Mouse (Mus musculus) frontal cortex, postnatal 25 days (tissue): ENCODE data around the gene Gm6268.

ENCODE experiments used
- DNase-seq, 2 experiments: peaks; one replicate each; pipeline ENCODE4 v3.0.0; 2022; ENCODE audit warnings: low spot score in 2 of 2

The Gm6268 gene

DNA sequence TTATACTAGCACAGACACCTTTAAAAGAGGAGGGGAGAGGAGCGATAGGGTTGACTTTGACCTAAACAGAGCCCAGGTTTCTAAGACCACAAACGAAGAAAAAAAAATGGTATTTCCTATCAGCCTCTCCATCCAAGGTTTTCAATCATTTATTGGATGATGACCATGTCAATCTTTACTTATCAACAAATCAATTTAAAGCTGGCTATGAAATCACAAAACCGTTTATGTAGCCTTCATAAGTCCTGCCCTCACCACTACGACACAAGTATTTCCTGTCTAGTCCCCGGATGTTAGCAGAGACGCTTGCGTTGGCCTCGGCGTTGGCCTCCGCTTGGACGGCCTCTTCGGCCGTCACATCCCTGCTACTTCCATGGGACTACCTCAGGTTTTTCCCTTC is at the start of gene Gm6268:
TSS of gene Gm6268 (plus strand) at position 301 of the 400 bp plus-strand sequence.
- DNase-seq: no peak

DNA sequence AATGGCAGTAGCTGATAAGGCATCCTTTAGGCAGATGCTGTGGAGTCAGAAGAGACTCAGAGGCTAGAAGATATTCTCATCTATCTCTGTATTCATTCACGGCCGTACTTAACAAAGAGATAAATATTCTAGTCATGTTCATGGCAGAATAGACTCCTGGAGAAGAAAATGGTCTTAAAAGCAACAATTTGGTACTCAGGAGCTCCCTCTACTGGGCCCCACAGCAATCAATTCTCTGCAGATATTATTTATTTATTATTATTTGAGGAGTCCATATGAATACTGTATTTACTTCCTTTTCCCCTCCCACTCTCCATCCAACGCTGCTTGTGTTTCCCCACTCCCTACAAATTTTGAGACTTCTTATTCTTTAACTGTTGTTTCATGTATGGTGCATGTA is 48.6 kb upstream of the Gm6268 start:
- no peak for DNase-seq

DNA sequence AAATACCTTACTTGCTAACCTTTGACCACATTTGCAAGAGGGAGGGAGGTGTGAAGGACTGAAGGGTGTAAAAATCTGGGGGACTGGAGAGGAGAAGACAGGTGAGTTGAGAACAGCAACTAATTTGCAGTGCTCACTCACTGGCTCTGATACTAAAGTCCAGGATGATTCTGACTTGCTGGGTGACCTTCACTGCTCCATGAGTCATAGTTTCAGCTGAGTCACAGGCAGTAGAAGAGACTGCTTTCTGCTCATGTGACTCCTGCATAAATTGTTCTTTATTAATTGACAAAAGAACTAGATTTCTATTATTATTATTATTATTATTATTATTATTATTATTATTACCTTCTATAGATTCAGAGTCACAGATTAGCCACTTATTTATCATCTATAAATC is 15.7 kb upstream of the Gm6268 start:
- no peak for DNase-seq

DNA sequence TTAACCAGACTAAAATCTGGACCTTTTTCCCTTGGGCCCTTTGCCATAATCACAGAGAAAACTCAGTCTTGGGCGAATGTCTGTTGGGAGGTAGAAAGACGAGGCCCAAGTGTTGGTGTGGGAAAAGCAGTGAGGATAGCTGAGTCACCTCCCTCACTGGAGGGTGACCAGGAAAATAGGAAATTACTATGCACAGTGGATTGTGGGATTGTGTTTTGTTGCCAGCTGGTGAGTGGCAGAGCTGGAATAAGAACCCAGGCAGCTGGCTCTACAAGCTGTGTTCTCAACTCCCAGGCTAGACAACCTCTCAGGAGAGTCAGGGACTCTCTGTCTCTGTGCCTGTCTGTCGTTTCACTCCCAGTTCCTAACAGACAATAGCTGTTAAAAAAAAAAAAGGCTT is 11.1 kb upstream of the Gm6268 start:
- DNase-seq: peak in 1 of 2 experiments; percentile 19

DNA sequence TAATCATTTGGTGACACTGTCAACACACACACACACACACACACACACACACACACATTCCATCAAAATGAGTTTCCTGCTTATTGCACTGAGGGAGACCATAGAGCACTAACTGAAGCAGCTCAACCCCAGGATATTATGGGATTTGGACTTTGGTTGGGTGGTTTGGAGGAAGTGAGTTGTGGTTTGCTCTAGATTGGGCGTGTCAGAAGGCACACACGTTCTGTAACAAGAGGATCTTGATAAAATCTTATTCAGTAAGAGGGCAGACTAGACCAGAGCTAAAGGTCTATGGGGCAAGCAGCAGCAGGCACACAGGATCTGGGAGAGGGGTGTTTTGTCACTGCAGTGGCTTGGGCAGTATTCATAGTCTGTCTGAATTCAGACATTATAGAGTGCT is 10.6 kb upstream of the Gm6268 start:
- no peak for DNase-seq

DNA sequence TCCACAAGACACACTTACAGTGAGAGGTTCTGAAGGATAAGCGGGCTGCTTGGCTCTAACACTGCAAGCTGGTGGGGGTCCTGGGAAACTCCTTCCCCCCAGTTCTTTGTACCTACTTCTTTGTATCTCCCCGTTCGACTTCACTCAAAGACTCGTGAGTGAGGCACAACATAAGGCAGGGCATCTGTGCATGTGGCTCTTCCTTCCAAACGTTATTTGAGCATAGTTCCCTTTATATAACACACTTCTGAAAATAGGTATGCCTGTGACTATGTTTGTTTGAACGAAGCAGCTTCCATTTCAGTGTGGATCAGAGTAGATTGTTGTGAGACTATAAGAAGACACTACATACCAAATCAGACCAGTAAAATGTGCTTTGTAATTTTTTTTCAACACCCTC is 8.4 kb upstream of the Gm6268 start:
- DNase-seq: no peak

DNA sequence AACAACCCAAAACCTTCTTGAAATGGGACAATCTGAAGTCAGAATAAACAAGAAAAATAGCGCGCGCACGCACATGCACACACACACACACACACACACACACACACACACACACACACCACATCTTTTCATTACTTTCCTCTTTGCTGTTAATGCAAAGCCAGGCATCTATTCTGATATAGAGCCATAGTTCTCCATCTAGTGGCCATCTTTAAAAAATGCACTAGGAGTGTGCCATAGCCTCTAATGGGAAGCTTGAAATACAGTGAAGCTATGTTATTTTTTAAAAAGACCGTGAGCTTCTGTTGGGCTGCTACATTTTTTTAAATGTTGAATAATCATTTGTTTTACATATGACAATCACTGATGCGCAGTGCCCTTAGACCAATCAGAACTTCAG is 7.8 kb upstream of the Gm6268 start:
- no peak for DNase-seq

DNA sequence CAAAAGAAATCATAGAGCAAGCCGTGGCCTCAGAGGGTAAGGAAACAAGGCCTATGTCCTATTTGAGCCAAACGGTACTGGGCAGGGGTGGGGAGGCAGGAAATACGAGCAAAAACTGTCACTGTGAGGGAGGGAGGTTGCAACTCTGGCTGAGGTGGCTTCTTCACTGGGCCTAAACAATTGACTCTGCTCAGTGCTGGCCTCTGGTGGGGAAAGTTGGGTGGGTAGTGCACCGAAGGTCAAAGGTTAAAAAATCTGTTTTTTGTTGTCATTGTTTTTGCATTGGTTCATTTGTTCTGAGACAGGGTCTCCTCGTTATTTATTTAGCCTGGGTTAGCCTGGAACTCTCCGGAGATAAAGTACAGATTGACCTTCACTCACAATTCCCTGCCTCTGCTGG is 1.2 kb downstream of the Gm6268 start:
- DNase-seq: no peak

DNA sequence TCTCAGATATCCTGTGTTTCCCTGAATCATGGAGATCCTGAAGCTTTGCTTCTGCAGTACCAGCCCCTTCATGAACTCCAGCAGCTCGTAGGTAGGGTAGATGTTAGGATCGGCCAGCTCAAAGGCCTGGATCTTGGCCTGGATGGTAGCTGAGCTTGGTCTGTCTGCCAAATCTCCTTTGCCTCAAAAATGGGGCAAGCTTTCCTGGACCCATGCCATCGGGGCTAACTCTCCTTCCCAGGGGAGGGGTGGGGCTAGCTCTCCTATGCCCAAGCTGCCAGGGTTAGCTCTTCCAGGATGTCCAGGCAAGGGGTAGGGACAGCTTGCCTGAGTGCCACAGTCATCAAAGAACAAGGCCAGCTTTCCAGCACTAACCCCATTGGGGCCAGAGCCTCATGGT is 18.1 kb downstream of the Gm6268 start:
- no peak for DNase-seq

DNA sequence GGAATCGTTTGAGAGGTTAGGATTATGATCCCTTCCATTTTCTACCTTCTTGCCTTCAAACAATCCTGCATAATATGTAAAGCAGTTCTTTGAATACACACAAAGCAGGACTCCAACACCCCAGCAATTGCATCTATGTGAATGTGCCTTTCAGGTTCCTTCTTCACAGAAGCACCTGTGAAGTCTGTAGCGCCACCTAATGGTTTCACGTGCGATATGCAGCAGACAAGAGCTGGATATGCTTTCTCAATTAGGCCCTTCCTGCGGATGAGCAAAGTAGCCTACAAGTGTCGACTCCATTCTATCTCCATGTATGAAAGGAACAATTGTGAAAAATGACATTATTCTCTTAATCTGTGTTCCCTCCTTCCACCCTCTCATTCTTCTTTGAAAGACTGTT is 33.9 kb downstream of the Gm6268 start:
- DNase-seq: no peak

DNA sequence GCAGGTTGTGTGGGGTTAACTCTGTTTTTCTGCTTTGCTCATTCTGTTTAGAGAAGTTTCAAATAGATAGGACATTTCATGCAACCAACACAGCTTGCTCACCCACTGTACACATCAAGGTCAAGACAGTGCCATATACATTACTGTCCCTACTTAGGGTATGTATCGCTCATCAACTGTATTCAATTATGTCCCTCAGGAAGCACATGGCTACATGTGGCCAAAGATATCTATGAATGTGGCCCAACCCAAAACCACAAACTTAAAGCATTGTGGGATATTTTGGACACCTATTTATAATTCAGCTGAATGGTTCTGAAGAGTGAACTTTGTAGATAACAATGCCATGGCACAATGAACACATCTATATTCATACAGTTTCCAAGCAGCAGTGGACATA is 36.9 kb downstream of the Gm6268 start:
- DNase-seq: no peak
